Mouse (Mus musculus): ENCODE results near the gene Kif26b.

Gene Kif26b

DNA sequence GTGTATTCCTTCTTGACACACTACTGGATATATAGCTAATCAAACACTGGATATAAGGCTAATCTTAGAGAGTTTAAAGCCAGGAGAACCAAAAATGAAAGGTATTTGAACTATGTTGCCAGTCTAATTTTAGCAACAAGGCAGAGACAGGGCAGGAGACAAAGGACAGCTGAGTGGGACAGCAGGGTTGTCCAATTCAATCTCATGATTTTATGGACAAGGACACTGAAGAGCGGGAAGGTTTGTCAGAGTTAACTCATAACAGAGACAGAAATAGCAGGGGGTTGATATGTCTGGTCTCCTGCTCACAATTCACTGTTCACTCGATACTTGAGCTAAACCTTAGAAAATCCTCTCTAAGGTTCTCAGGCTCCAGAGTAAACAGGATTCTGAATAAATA lies 187.5 kb downstream of the Kif26b start:
- in situ Hi-C loops (cut with MboI, MseI) = no loop called here

DNA sequence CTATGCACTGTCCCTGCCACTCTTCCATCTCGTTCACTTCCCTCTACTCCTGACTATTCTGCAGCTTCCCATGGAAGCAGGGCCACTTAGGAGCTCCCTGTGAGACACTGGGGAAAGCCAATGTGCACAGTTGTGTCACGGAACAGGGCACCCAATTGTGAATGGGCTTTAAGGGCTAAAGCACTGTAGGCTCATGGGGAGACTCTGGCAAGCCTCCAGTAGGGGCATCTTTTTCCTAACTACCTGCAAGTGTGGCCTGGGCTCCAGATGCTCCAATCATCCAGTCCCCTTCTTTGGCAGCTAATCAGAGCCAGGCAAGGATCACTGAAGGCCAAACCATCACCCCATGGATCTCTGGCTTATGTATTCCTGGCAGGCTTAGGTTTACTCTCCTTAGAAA lies 191.9 kb downstream of the Kif26b start:
- in situ Hi-C loops (cut with MboI, MseI) = loop anchor here (5.0 kb wide), 1 partner anchor 576 kb away; no protein-coding TSS in a partner anchor

DNA sequence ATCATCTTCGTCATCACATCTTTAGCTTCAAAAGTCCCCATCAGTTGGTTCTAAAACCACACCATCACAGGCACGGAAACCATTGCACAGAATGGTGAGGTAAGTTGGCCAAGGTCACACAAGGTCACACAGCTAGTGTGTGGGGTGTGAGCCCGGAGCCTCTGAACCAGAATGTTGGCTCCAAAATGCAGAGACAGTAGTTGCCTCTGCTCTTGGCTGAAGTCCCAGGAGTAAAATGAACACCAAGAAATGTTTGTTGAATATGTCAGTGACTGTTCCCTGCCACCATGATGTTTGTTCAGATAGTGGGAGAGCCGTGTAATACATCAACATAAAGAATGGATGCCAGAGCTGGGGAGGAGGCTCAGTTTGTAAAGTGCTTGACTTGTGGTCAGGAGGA lies 193.9 kb downstream of the Kif26b start:
- in situ Hi-C loops (cut with MboI, MseI) = loop anchor here (5.0 kb wide), 1 partner anchor 575 kb away; no protein-coding TSS in a partner anchor

DNA sequence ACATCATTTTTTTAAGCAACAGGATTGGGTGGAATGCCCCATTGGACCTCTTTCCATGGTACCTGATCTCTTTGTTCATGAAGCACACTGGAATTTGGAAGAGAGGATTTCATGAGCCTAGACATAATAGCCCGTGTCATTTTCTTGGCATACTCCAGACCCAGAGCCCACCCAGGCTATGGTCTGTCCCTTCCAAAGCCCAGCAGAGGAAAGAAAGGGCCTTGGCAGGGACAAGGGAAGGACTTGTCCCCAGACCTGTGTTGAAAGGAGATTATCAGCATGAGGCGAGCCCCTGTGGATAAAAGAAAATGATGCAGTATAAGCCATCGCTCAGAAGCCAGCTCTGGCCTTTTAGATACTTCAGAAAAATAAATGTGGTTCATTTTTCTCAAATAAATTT lies 196.6 kb downstream of the Kif26b start:
- in situ Hi-C loops (cut with MboI, MseI) = no loop called here

DNA sequence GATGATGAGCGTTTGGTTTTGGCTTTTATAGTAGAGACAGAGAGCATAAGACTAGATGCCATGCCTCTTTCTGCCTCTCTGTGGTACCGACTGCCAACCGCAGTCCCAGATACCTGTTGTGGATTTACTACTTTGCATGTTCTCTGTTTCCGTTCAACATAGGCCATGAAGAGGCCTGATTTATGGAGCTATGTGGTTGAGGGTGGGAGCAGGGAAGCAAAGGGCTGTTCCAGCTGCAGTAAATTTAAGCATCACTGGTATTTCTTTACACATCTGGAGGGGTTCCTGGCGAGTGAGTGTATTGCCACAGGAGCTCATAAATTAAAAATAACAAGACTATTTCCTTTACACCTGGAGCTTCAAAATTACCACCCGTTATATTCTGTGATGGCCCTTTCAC lies 199.3 kb downstream of the Kif26b start:
- in situ Hi-C loops (cut with MboI, MseI) = no loop called here

DNA sequence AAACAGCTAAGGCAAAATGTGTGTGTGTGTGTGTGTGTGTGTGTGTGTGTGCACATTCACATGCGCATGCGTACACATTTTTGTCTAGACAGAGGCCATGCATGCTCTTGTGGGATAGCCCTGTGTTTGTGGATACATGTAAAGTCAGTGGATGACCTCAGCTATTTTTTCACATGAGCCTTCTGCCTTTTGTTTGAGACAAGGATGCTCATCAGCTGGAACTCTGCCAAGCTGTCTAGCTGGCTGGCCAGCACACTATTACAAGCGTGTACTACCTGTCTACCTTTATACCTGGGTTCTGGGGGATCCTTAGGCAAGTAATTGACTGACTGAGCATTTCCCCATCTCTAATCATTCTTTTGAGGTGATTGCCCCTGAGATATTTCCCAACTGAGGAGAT lies 201.3 kb downstream of the Kif26b start:
- in situ Hi-C loops (cut with MboI, MseI) = no loop called here

DNA sequence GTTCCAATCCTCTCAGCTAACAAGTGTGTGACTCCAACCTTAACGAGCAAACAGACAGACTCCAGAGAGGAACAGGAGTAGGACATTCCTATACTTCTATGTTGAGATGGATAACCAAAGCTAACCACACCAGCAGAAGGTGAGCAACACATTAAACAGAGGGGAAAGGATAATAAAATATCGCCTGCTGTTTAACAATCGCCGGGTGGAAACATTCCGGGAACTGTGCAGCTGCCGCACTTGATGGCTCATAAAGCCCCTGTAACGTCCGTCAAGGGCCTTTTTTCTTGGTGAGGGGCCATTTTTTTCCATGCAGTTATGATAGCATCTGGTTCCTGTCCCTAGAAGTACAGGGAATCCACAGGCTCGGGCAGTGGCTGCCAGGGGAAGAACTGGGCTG lies 204.1 kb downstream of the Kif26b start:
- in situ Hi-C loops (cut with MboI, MseI) = no loop called here

DNA sequence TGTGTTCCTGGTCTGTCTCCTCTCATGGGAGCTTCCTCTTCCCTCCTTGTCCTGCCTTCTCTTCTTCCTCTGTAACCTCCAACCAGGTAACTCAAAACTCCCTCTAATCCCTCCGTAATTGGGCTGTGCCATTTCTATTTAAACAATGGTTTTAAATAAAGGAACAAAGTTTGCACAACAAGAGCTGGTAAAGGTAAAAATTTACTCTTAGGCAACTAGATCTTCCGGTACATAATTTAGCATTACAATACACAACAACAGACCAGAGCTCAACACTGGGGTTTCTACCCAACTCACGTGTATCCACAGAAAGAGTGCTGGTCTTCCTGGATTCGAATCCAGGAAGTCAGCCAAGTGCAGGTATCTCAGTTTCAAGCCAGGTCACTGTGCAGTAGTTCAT lies 205.7 kb downstream of the Kif26b start:
- in situ Hi-C loops (cut with MboI, MseI) = no loop called here

DNA sequence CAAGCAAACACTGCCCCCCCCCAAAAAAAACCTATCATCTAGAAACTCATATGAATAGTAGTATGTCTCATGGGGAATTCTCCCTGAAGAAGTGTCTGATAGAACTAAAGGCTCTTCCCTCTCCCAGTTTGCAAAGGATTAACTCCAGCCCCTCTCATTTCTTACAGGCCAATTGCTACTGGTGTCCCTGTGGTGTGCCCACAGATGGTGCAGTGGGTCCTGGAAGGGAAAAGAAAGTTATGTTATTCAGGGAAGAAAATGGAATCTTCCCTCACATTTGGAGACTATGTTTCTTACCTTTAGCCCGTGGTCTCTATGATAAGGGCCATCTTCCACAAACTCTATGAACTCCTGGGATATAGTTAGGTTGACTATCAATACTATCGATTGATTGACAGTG lies 208.0 kb downstream of the Kif26b start:
- in situ Hi-C loops (cut with MboI, MseI) = no loop called here

DNA sequence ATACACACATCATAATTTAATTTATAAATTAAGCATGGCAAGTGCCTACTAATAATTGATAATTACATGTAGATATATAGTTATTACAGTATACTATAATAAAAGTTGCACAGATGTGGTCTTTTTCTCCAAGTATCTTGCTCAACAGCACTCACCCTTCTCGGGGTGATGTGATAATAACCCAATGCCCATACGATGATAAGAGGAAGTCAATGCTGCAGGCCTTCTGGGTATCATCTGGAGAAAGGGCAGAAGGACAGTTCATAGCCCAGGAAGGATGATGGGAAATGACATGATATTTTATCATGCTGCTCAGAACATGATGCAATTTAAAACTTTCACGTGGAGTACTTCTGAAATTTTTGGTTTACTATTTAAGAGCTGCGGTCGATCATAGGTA lies 214.9 kb downstream of the Kif26b start:
- in situ Hi-C loops (cut with MboI, MseI) = no loop called here

DNA sequence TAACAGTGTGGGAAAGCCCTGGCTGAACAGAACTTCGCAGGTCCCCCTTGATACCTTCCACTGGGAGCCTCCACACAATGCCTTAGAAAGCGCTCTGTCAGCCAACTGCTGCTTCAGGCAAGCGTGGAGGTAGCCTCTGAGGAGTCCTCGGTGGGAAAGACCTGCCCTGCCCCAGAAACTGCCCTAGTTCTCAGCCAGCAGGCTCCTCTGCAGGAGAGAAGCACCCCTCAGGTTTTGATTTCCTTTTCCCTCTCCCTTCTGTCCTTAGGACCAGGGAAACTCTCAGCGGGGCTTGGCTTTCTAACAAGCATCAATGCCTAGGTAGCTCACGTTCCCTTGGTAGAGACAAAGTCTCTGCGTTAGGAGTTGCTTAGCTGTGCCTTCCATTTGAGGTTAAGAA lies 215.6 kb downstream of the Kif26b start:
- in situ Hi-C loops (cut with MboI, MseI) = no loop called here

DNA sequence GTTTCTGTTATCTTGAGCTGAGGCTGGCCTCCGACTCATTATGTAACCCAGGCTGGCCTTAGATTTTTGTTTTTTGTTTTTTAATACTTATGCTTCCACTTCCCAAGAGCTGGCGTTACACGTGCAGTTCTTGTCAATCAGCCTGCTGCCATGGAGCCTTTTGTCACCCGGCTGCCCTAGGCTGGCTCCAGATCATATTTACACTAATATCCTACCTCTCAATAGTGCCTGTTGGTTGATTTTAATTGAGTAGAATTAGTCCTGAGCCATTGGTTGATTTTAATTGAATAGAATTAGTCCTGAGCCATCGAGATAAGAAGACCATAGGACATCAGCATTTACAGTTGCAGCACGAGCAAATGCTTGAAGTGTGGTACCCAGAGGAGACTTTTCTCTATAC lies 216.0 kb downstream of the Kif26b start:
- in situ Hi-C loops (cut with MboI, MseI) = no loop called here

DNA sequence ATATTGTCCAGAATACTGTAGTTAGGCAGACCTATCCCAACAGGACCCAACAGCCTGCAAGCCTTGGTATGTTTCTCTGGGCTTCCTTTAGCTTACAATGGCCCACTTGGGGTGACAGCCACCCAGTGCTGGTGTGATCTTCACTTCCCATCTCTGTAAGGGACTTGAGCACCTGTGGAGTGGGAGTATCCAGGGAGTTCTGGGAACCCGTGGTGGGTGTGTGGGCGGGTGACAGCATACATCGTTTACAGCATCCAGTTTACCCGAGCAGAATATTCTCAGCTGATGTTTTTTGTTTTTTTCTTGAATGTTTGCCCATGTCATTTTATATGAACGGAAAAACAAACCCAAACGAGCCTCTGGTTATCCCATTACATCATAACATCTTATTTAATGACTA lies 216.5 kb downstream of the Kif26b start:
- in situ Hi-C loops (cut with MboI, MseI) = no loop called here

DNA sequence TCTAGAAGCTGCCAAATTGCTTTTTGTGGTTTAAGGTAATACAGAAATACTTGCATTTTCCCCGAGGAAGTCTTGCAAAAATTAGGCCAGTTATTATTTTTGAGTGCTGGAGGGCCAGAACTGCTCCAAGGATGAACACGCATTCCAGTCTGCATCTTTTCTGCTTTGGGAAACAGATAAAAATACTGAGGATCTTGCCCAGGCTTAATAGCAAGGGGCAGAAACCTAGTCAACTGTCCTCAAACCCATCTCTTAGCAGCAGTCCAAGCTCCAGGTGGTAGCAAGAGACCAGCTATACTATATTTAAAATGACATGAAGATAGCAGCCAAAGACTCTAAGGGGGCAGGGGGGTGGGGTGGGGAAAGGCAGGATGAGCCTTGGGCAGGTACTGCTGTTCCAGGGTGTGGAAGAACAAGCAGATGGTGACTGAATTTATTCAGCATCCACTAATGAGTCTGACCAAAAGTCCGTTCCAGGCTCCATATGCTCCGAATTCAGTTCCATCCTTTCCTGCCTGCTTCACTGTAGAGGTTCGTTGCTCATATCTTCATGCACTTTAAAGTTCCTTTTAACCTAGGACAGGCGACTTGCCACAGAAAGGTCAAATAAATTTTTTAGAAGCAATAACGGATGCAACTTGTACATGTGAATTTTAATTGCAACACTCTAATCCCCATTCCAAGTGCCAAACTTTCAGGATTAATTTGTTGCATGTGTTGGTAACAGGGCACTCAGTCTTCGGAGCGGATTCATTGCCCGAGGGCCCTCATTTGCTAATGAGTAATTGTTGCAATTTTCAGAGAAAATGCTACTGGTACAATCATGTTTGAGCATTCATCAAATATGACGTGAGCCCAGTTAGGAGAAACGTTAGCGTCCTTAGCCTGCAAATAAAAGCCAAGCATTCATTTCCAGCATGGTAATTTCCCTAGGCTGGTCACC lies 218.6 kb downstream of the Kif26b start:
- in situ Hi-C loops (cut with MboI, MseI) = no loop called here

DNA sequence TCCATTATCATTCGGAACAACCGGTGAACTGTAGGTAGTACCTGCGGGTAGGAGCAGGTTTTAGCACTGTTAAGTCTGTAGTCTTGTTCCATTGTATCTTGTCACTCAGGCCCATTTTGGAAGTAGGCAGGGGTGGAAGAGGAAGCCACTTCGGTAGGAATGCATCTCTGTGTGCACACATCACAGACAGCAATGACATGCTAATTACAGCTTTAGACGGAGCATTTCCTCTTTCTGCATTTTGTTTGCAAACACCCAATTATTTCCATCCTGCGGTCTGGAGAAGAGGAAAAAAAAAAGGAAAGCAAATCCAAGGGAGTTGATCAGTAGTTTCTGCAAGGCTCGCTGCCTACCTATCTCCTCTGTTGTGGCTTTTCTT lies 219.3 kb downstream of the Kif26b start:
- in situ Hi-C loops (cut with MboI, MseI) = no loop called here

DNA sequence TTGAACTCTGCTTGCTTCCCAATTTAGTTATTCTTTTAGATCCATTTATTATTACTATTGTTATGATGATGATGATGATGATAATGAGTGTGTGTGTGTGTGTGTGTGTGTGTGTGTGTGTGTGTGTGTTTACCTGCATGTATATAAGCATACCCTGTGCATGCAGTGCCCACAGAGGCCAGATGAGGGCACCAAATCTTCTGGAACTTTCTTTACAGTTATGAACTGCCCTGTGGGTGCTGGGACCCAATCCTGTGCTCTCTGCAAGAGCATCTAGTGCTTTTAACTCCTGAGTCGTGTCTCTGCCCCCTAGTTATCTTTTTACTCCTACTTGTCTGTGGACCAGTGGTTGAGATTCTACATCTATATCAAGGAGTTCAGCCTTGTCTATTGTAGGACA lies 219.7 kb downstream of the Kif26b start:
- in situ Hi-C loops (cut with MboI, MseI) = no loop called here

DNA sequence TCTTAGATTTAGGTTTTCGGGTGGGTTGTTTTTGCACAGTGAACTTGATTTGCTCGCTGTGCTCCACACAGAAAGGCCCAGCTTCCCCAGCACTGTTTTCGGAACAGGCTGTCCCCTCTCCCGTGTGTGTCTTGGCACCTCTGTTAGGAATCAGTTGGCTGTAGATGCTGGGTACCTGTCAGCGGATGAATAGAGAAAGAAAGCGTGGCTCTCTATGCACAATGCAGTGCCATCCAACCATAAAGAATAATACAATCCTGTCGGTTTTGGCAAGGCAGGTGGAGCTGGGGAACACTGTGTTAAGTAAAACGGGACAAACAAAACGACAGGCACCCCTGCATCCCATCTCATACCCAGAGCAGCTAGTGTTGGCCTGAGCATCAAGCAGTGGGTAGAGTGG lies 220.9 kb downstream of the Kif26b start:
- in situ Hi-C loops (cut with MboI, MseI) = loop anchor here (5.0 kb wide), 1 partner anchor 63 kb away; no protein-coding TSS in a partner anchor

DNA sequence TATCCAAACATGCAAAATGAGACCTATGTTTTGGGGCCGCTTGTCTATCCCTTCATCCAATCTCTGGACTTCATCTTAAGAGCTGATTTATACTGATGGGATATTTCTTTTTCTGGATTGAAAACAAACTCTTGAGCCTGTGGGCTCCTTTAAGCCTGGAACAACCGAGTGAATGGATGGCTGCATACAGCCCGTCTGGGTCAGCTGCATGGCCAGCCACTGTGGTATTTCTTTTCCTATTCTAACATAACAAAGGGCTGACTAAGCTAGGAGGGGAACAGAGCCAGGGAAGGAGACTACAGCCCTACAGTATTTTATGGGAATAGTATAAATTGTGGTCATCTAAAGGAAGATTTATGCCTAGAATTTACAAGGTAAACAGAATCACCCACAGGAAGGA lies 229.5 kb downstream of the Kif26b start:
- in situ Hi-C loops (cut with MboI, MseI) = no loop called here

DNA sequence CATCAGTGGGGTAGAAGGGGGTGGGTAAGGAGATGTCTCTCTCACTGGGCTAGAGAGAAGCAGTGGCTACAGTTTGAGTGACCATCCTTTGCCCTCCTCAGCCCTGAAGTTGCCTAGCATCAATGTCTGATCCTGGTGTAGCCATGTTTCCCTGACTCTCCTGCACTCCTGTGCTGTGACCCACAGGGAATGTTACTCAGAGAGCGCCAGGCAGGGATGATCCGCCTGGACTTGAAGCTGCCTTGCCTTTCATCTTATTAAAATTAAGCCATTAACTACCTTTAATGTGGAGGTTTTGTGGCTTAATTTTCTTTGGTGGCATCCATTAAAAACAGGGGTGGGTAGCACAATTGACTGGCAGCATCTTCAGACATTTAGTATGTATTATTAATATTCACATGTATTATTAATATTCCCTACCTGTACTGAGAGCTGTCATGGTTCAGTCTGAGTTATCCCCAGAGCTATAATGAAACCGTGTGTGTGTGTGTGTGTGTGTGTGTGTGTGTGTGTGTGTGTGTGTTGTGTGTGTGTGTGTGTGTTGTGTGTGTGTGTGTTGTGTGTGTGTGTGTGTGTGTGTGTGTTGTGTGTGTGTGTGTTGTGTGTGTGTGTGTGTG lies 233.3 kb downstream of the Kif26b start:
- in situ Hi-C loops (cut with MboI, MseI) = no loop called here

DNA sequence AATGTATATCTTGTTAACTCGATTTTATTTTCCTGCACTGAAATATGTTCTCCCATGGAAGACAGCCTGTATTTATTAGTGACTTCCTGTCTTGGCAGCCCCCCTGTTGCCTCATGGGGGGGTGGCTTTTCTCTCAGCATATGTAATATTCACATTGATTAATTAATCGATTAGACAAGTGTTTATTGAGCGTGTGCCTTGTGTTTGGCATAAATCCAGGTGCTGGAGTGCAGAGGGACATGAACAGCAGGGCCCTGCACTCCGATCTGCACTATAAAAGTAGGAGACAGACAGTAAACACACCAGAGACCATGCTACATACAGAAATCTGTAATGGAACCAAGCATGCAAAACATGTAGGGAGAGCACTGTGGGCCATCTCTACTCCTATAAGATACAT lies 236.0 kb downstream of the Kif26b start:
- in situ Hi-C loops (cut with MboI, MseI) = no loop called here

DNA sequence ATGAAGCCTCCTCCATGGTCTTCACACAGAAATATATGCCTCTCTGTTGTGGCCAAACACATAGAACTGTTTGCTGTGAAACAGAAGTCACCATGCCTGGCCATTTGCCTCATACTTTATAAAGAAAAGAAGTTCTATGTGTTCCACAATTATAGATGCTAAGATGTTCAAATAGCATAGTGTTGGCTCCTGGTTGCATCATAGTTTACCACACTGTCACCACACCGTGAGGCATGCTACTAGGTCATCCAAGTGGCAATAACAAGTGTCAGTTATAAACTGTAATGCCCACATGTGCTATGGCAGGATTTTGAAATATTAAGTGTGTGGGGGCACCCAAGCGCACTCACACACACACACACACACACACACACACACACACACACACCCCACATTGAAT lies 236.7 kb downstream of the Kif26b start:
- in situ Hi-C loops (cut with MboI, MseI) = no loop called here

DNA sequence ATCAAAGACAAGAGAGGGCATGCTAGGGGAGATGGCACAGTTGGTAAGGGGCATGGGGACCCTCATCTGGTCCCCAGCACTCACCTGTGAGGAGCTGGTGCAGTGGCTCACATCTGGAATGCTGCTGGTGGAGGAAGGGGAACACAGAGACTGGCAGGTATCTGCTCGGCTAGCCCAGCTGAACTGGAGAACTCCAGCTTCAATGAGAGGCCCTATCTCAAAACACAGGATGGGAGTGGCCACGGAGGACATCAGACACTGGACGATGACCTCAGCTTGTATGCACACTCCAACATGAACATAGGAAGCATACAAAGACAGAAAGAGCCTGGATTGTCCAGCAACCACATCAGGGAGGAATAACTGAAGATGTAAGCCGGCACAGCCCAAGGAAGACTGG lies 240.1 kb downstream of the Kif26b start:
- in situ Hi-C loops (cut with MboI, MseI) = no loop called here

DNA sequence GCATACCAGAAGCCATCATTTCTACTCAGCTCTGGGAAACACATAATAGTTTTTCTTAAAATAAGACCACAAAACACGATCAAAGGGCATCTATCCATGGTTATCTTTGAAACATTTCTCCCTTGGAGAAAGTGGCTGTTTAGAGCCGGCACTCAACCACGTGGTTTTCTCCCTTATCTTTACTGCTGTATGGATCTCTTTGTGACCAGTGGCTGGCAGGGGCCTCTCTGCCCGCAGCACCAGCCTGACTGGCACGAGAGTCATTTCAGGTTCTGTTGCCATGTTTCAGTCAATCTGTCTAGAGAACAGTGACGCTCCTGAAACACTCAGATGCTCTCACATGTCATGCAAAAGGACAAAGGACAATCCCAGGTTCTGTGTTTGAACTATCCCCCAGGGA lies 241.1 kb downstream of the Kif26b start:
- in situ Hi-C loops (cut with MboI, MseI) = no loop called here

Data from T-helper 1 cell (primary cell).